Mouse (Mus musculus) erythroblast, embryonic 14.5 days (primary cell): Measurements from ENCODE around the gene Fam83f.

Experiments
- GATA1 ChIP-seq: IDR thresholded peaks from 2 replicates; pipeline ENCODE4 v1.6.1; 2012; ENCODE audit warnings: low read length, inconsistent platforms, mixed read lengths
- TAL1 ChIP-seq: IDR thresholded peaks from 3 replicates; pipeline ENCODE4 v1.6.1; 2012; ENCODE audit warnings: low read length, inconsistent platforms, mixed read lengths

GRCm38 (mm10) chr15:80634391-80635193 is 37.1 kb upstream of the Fam83f start:
- TF ChIP-seq GATA1 (no peak), TAL1 (no peak)
